8 mouse cellular contexts compared by ENCODE assay signal in the genomic region with DNA sequence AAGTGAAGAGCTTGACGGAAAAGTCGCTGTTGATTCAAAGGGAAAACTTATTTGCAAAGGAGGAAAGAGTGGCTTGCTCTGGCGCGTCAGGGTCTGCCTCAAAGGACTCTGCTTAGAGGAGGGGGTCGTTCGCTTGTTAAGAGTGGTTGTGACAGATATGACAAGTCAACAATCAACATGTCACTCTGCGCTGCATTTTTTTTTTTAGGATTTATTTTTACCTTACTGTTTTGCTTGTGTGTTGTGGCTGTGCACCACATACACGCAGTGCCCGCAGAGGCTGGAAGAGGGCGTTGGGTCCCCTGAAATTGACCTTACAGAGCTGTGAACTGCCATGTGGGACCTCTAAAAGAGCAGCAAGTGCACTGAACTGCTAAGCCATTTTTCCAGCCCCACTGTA. TPM values are rescaled to one million over a fixed set of nuclear protein-coding genes. Genes with fewer than 3 reads are reported as not detected.
A peak's percentile ranks its signal among the peaks of the same experiment; 100 is the strongest.
DNase-seq lines count a peak whose midpoint lies in the region; ATAC-seq and TF ChIP-seq lines count a peak whose summit lies in the region.

No protein-coding gene starts in this region.

- H3K36me3 ChIP-seq in kidney, adult 2 months (ENCODE audit: control insufficient read depth, insufficient read depth, low read length), result no peaks in the 10 kb centered on the region
- H3K36me3 ChIP-seq in MEL (ENCODE audit: control insufficient read depth in 1 of 2, insufficient read depth in 2 of 2, low read length in 2 of 2), result peaks cover 0 to 32% of the 10 kb centered on the region in 2 experiments; a peak in 3 of 4 replicates
- H3K36me3 ChIP-seq in forebrain, embryonic 12.5 days (replicated peaks), result peaks cover 37% of the 10 kb centered on the region
- peaks cover 64% of the 10 kb centered on the region for H3K36me3 ChIP-seq in limb, embryonic 13.5 days
- peaks cover 33% of the 10 kb centered on the region for H3K36me3 ChIP-seq in neural tube, embryonic 15.5 days

- no peak overlapping the region for H3K27ac ChIP-seq in kidney, adult 2 months (ENCODE audit: insufficient read depth, low read depth, low read length)
- H3K27ac ChIP-seq in MEL (ENCODE audit: control insufficient read depth, low read depth, low read length), result peak overlapping the region; percentile 60
- peak overlapping the region; percentile 32; the same call in 1 of the 2 replicates for H3K27ac ChIP-seq in forebrain, embryonic 12.5 days
- no peak overlapping the region for H3K27ac ChIP-seq in limb, embryonic 13.5 days
- H3K27ac ChIP-seq in neural tube, embryonic 15.5 days (replicated peaks), result peak overlapping the region; percentile 82

- no peak for TF ChIP-seq POLR2A in kidney, adult 2 months (IDR thresholded peaks at IDR 0.05; ENCODE audit: low read depth, low read length)
- TF ChIP-seq POLR2A in MEL (IDR thresholded peaks at IDR 0.05; ENCODE audit: control insufficient read depth in 1 of 2, insufficient read depth in 1 of 2, low read depth in 1 of 2, low read length in 2 of 2, poor library complexity in 1 of 2), result no peak

- TF ChIP-seq CTCF in kidney, adult 2 months (conservative IDR thresholded peaks at IDR 0.05; ENCODE audit: insufficient read depth, insufficient read length, low read depth, low read length), result no peak
- TF ChIP-seq CTCF in MEL (IDR thresholded peaks at IDR 0.05 in 2 of 3, conservative IDR thresholded peaks at IDR 0.05 in 1 of 3; ENCODE audit: control insufficient read depth in 1 of 3, insufficient read depth in 1 of 3, low read depth in 2 of 3, low read length in 3 of 3, poor library complexity in 1 of 3, severe bottlenecking in 1 of 3), result peak in 2 of 3 experiments; percentile 28 to 30; a peak in 4 of 6 replicates

- TF ChIP-seq RAD21 in MEL (IDR thresholded peaks at IDR 0.05; ENCODE audit: low read depth, low read length), result peak; percentile 18

- WGBS in kidney, adult 2 months, result 7% methylated on average over 10 of the region's 10 CpGs
- WGBS in forebrain, embryonic 12.5 days, result 4% methylated on average over 10 of the region's 10 CpGs
- WGBS in limb, embryonic 13.5 days, result 7% methylated on average over 10 of the region's 10 CpGs
- 4% methylated on average over 10 of the region's 10 CpGs for WGBS in neural tube, embryonic 15.5 days

- H3K4me1 ChIP-seq in kidney, adult 2 months (ENCODE audit: control insufficient read depth, insufficient read depth, low read length), result peaks cover 5% of the 10 kb centered on the region
- H3K4me1 ChIP-seq in MEL (ENCODE audit: control insufficient read depth in 1 of 2, insufficient read depth in 2 of 2, low read length in 2 of 2), result peaks cover 9 to 25% of the 10 kb centered on the region in 2 experiments
- H3K4me1 ChIP-seq in forebrain, embryonic 12.5 days, result peaks cover 15% of the 10 kb centered on the region
- H3K4me1 ChIP-seq in limb, embryonic 13.5 days, result peaks cover 14% of the 10 kb centered on the region
- peaks cover 15% of the 10 kb centered on the region for H3K4me1 ChIP-seq in neural tube, embryonic 15.5 days

- H3K79me2 ChIP-seq in MEL (ENCODE audit: control insufficient read depth, insufficient read depth, low read length, poor library complexity), result peaks cover 35% of the 10 kb centered on the region

- TF ChIP-seq EP300 in MEL (IDR thresholded peaks at IDR 0.05; ENCODE audit: low read depth in 1 of 2, low read length in 2 of 2), result no peak; a peak in 1 of 4 replicates

- no peaks in the 10 kb centered on the region for H3K27me3 ChIP-seq in kidney, adult 2 months (replicated peaks; ENCODE audit: control insufficient read depth, insufficient read depth, low read length)
- no peaks in the 10 kb centered on the region for H3K27me3 ChIP-seq in MEL (ENCODE audit: control insufficient read depth in 1 of 2, insufficient read depth in 2 of 2, low read length in 2 of 2)
- H3K27me3 ChIP-seq in forebrain, embryonic 12.5 days, result no peaks in the 10 kb centered on the region
- no peaks in the 10 kb centered on the region for H3K27me3 ChIP-seq in limb, embryonic 13.5 days
- no peaks in the 10 kb centered on the region for H3K27me3 ChIP-seq in neural tube, embryonic 15.5 days (replicated peaks)

- peak overlapping the region; percentile 89 for H3K9ac ChIP-seq in MEL (ENCODE audit: control insufficient read depth, low read depth, low read length, poor library complexity, severe bottlenecking)
- H3K9ac ChIP-seq in forebrain, embryonic 12.5 days, result peak overlapping the region; percentile 79
- H3K9ac ChIP-seq in limb, embryonic 13.5 days, result peak overlapping the region; percentile 83
- H3K9ac ChIP-seq in neural tube, embryonic 15.5 days (replicated peaks), result peak overlapping the region; percentile 67

- H3K4me3 ChIP-seq in kidney, adult 2 months (ENCODE audit: insufficient read depth, low read depth, low read length), result peak overlapping the region; percentile 87
- H3K4me3 ChIP-seq in MEL (ENCODE audit: control insufficient read depth in 1 of 2, insufficient read depth in 1 of 2, low read depth in 2 of 2, low read length in 2 of 2), result peak overlapping the region; percentile 81 to 96
- peak overlapping the region; percentile 73 for H3K4me3 ChIP-seq in forebrain, embryonic 12.5 days (replicated peaks)
- H3K4me3 ChIP-seq in limb, embryonic 13.5 days, result peak overlapping the region; percentile 83
- peak overlapping the region; percentile 74 for H3K4me3 ChIP-seq in neural tube, embryonic 15.5 days (replicated peaks)

- H3K4me2 ChIP-seq in forebrain, embryonic 12.5 days, result peak overlapping the region; percentile 80
- peak overlapping the region; percentile 80 for H3K4me2 ChIP-seq in limb, embryonic 13.5 days (replicated peaks)
- H3K4me2 ChIP-seq in neural tube, embryonic 15.5 days, result peak overlapping the region; percentile 80

- peak; percentile 77 for ATAC-seq in forebrain, embryonic 12.5 days (ENCODE audit: low FRiP score)
- peak; percentile 57; the same call in 1 of the 2 replicates for ATAC-seq in limb, embryonic 13.5 days (ENCODE audit: low FRiP score, low read depth)
- peak; percentile 70 for ATAC-seq in neural tube, embryonic 15.5 days (ENCODE audit: low FRiP score)

- DNase-seq in kidney, adult 2 months, result no peak
- DNase-seq in kidney, adult 8-10 months, result no peak
- DNase-seq in MEL (ENCODE audit: low read depth, low spot score), result peak; percentile 66
- DNase-seq in retina, embryonic 14.5 days (ENCODE audit: low spot score), result no peak
- no peak for DNase-seq in urinary bladder, postnatal 25 days (ENCODE audit: low spot score)

- no peaks in the 10 kb centered on the region for H3K9me3 ChIP-seq in MEL (replicated peaks; ENCODE audit: insufficient read depth, low read length)
- H3K9me3 ChIP-seq in forebrain, embryonic 12.5 days, result 0 out of 2 replicates have a peak, but pooled peaks cover 1% of the 10 kb centered on the region
- H3K9me3 ChIP-seq in limb, embryonic 13.5 days, result peaks cover 6% of the 10 kb centered on the region; the same call in 1 of the 2 replicates
- 0 out of 2 replicates have a peak, but pooled peaks cover 2% of the 10 kb centered on the region for H3K9me3 ChIP-seq in neural tube, embryonic 15.5 days (replicated peaks)

TF ChIP-seq in MEL, 35 proteins besides CTCF, POLR2A, EP300 and RAD21:
- TF ChIP-seq E2F4 (IDR thresholded peaks at IDR 0.05; ENCODE audit: borderline replicate concordance, low read depth, low read length) (no peak), MYC (IDR thresholded peaks at IDR 0.05; ENCODE audit: low read depth, low read length) (peak; percentile 22; the same call in 1 of the 2 replicates), ZNF384 (IDR thresholded peaks at IDR 0.05; ENCODE audit: low read depth, low read length) (peak; percentile 9; the same call in 1 of the 2 replicates), SIN3A (IDR thresholded peaks at IDR 0.05; ENCODE audit: low read length) (0 out of 2 replicates have a peak, but pooled peaks have one; percentile 6)

RNA-seq across cellular contexts. Expression of a gene that starts 0.3 kb away (rescaled TPM):
- 21.0 and 25.2 TPM in 2 replicates for polyA plus RNA-seq in kidney, adult 2 months (2012; rRNA removed)
- total RNA-seq in MEL (2012; rRNA removed), result 87.7 and 109 TPM in 2 replicates
- polyA plus RNA-seq in MEL (2012; ENCODE audit: insufficient read depth in 1 of 2, insufficient read length in 2 of 2, low read depth in 1 of 2, low replicate concordance in 2 of 2, missing spikeins in 1 of 2), result 100 to 1,000 TPM in 1 of 2 experiments, 10 to 100 TPM in 1; 94.7 to 261 TPM
- polyA plus RNA-seq in forebrain, embryonic 12.5 days (2016; fragmentation: Nextera tagmentation; extraction: Ambion mirVana), result 73.0 and 73.5 TPM in 2 replicates
- 89.2 and 89.9 TPM in 2 replicates for polyA plus RNA-seq in limb, embryonic 13.5 days (2015; fragmentation: Nextera tagmentation; extraction: Ambion mirVana)
- polyA plus RNA-seq in neural tube, embryonic 15.5 days (2015; fragmentation: Nextera tagmentation; extraction: Ambion mirVana), result 85.2 and 88.3 TPM in 2 replicates

RNA-seq across cellular contexts. Expression of a gene that starts 30.5 kb away (rescaled TPM):
- 10.4 and 10.5 TPM in 2 replicates for polyA plus RNA-seq in kidney, adult 2 months (2012; rRNA removed)
- 14.3 and 16.1 TPM in 2 replicates for total RNA-seq in MEL (2012; rRNA removed)
- 10 to 100 TPM in 1 of 2 experiments, not detected in 1; 16.3 TPM for polyA plus RNA-seq in MEL (2012; ENCODE audit: insufficient read depth in 1 of 2, insufficient read length in 2 of 2, low read depth in 1 of 2, low replicate concordance in 2 of 2, missing spikeins in 1 of 2)
- polyA plus RNA-seq in forebrain, embryonic 12.5 days (2016; fragmentation: Nextera tagmentation; extraction: Ambion mirVana), result 36.1 and 40.5 TPM in 2 replicates
- 30.3 and 32.9 TPM in 2 replicates for polyA plus RNA-seq in limb, embryonic 13.5 days (2015; fragmentation: Nextera tagmentation; extraction: Ambion mirVana)
- 31.2 and 31.6 TPM in 2 replicates for polyA plus RNA-seq in neural tube, embryonic 15.5 days (2015; fragmentation: Nextera tagmentation; extraction: Ambion mirVana)

Comparison
In these comparisons a context has a peak if more than half of its experiments do, and no peak if none do; other contexts are left out.
1. H3K27ac ChIP-seq: peak in MEL (single experiment), forebrain, embryonic 12.5 days (single experiment) and neural tube, embryonic 15.5 days (single experiment); none in kidney, adult 2 months (single experiment) and limb, embryonic 13.5 days (single experiment).
2. Peak in every context shown above with its lines, with median percentiles within 50 percentile points of each other: H3K4me3 ChIP-seq, H3K9ac ChIP-seq, ATAC-seq and H3K4me2 ChIP-seq.